Mouse (Mus musculus) hindbrain, embryonic 15.5 days (tissue): ENCODE measurements around the gene Lsm5. TPM values are rescaled to one million over a fixed set of nuclear protein-coding genes. Genes with fewer than 3 reads are reported as not detected.
A peak's percentile ranks its signal among the peaks of the same experiment; 100 is the strongest.

Experiments used
- ATAC-seq: fragments of 200-750 bp; cut with Nextera tagmentation; 2 replicates; pipeline ENCODE4 v1.8.0; 2017; ENCODE audit warnings: low read depth, moderate number of reproducible peaks, moderate TSS enrichment; ENCODE audit not compliant: low FRiP score
- H3K27ac ChIP-seq: fragments of 300-500 bp; sonication (generic); replicated peaks from 2 replicates; pipeline ENCODE4 v1.5.1; 2015; ENCODE audit warnings: mild to moderate bottlenecking, inconsistent platforms
- H3K27me3 ChIP-seq: fragments of 300-500 bp; sonication (generic); 2 replicates; pipeline ENCODE4 v1.6.1; 2015; ENCODE audit warnings: control low read depth, inconsistent platforms
- H3K36me3 ChIP-seq: fragments of 300-500 bp; sonication (generic); 2 replicates; pipeline ENCODE4 v1.6.1; 2015; ENCODE audit warnings: control low read depth, inconsistent platforms
- H3K4me1 ChIP-seq: fragments of 300-500 bp; sonication (generic); replicated peaks from 2 replicates; pipeline ENCODE4 v1.6.1; 2015; ENCODE audit warnings: control low read depth, inconsistent platforms
- H3K4me2 ChIP-seq: fragments of 300-500 bp; sonication (generic); 2 replicates; pipeline ENCODE4 v1.6.1; 2015; ENCODE audit warnings: moderate library complexity, mild to moderate bottlenecking, inconsistent platforms
- H3K4me3 ChIP-seq: fragments of 300-500 bp; sonication (generic); 2 replicates; pipeline ENCODE4 v1.5.1; 2015; ENCODE audit warnings: mild to moderate bottlenecking, inconsistent platforms
- H3K9ac ChIP-seq: fragments of 300-500 bp; sonication (generic); 2 replicates; pipeline ENCODE4 v1.6.1; 2015; ENCODE audit warnings: inconsistent platforms
- H3K9me3 ChIP-seq: fragments of 300-500 bp; sonication (generic); 2 replicates; pipeline ENCODE4 v1.6.1; 2016; ENCODE audit warnings: control low read depth, inconsistent platforms
- WGBS: fragments of 180-500 bp; shearing (Covaris S2); methylation state at CpG from one replicate; pipeline ENCODE4 v1.1.7; 2015; 5-methylcytosine and 5-hydroxymethylcytosine counted together
- polyA plus RNA-seq: library from polyadenylated mRNA; unstranded; fragments of >200 nt; fragmentation: Nextera tagmentation; extraction: Ambion mirVana; gene quantifications from 2 replicates; pipeline ENCODE4 v1.2.1, GENCODE M21; 2015

Lsm5 gene
- polyA plus RNA-seq, result 70.5 and 89.9 TPM in 2 replicates

- Histone ChIP-seq H3K9me3 (no peaks in the 10 kb centered on the region), H3K36me3 (no peaks in the 10 kb centered on the region), H3K27me3 (no peaks in the 10 kb centered on the region), H3K4me3 (peak within 1 kb of the TSS; percentile 77), H3K27ac (peak within 1 kb of the TSS; percentile 63; the same call in 1 of the 2 replicates), H3K4me2 (peak within 1 kb of the TSS; percentile 82), H3K9ac (peak within 1 kb of the TSS; percentile 57), H3K4me1 (peaks cover 9% of the 10 kb centered on the region)
- under 1% methylated on average over 46 of the region's 46 CpGs for WGBS
- ATAC-seq, result peak; percentile 94
Observed at GRCm38 (mm10) chr6:56703931-56704900, at the start of gene Lsm5. Lsm5 (minus strand) TSS chr6:56704710.

- no peak overlapping the region for H3K4me2 ChIP-seq
- 95% methylated on average over 3 of the region's 3 CpGs for WGBS
- H3K36me3 ChIP-seq, result peaks cover 54% of the 10 kb centered on the region
Observed at GRCm38 (mm10) chr6:56753719-56754118, 49.2 kb upstream of the Lsm5 start.

GRCm38 (mm10) chr6:56745950-56746543 lies 41.5 kb upstream of the Lsm5 start:
- Histone ChIP-seq H3K4me3 (no peak overlapping the region), H3K4me2 (no peak overlapping the region), H3K9me3 (no peaks in the 10 kb centered on the region), H3K9ac (no peak overlapping the region), H3K4me1 (no peaks in the 10 kb centered on the region), H3K27me3 (no peaks in the 10 kb centered on the region), H3K36me3 (peaks cover 32% of the 10 kb centered on the region), H3K27ac (no peak overlapping the region)
- WGBS, result 46% methylated on average over 5 of the region's 5 CpGs
- ATAC-seq, result peak; percentile 74; the same call in 1 of the 2 replicates

More at GRCm38 (mm10) chr6:56753719-56754118, 49.2 kb upstream of the Lsm5 start:
- Histone ChIP-seq H3K4me3 (no peak overlapping the region), H3K27me3 (no peaks in the 10 kb centered on the region), H3K4me1 (no peaks in the 10 kb centered on the region), H3K27ac (no peak overlapping the region), H3K9me3 (no peaks in the 10 kb centered on the region), H3K9ac (no peak overlapping the region)
- no peak for ATAC-seq

GRCm38 (mm10) chr6:56732545-56732944 lies 28.0 kb upstream of the Lsm5 start:
- Histone ChIP-seq H3K27me3 (no peaks in the 10 kb centered on the region), H3K27ac (no peak overlapping the region), H3K9me3 (no peaks in the 10 kb centered on the region), H3K4me3 (no peak overlapping the region), H3K4me1 (no peaks in the 10 kb centered on the region), H3K4me2 (no peak overlapping the region), H3K36me3 (peaks cover 70% of the 10 kb centered on the region), H3K9ac (no peak overlapping the region)
- ATAC-seq, result no peak
- 66% methylated on average over 2 of the region's 2 CpGs for WGBS

- WGBS, result 62% methylated on average over 3 of the region's 3 CpGs
- no peaks in the 10 kb centered on the region for H3K27me3 ChIP-seq
- H3K27ac ChIP-seq, result no peak overlapping the region
- H3K4me2 ChIP-seq, result no peak overlapping the region
- no peaks in the 10 kb centered on the region for H3K9me3 ChIP-seq
- H3K9ac ChIP-seq, result no peak overlapping the region
- H3K4me3 ChIP-seq, result no peak overlapping the region
- peaks cover 15% of the 10 kb centered on the region for H3K4me1 ChIP-seq
- H3K36me3 ChIP-seq, result peaks cover 18% of the 10 kb centered on the region
- ATAC-seq, result 0 out of 2 replicates have a peak, but pooled peaks have one; percentile 24
Observed at GRCm38 (mm10) chr6:56720877-56721276, 16.4 kb upstream of the Lsm5 start.

GRCm38 (mm10) chr6:56719071-56719470 lies 14.6 kb upstream of the Lsm5 start:
- Histone ChIP-seq H3K27me3 (no peaks in the 10 kb centered on the region), H3K9ac (no peak overlapping the region), H3K4me2 (no peak overlapping the region), H3K9me3 (no peaks in the 10 kb centered on the region), H3K27ac (no peak overlapping the region), H3K36me3 (peaks cover 9% of the 10 kb centered on the region), H3K4me3 (no peak overlapping the region), H3K4me1 (peaks cover 15% of the 10 kb centered on the region)
- ATAC-seq, result no peak
- 89% methylated on average over 1 of the region's 1 CpGs for WGBS

GRCm38 (mm10) chr6:56715270-56715666 lies 10.8 kb upstream of the Lsm5 start:
- Histone ChIP-seq H3K4me3 (peak overlapping the region; percentile 59), H3K9ac (peak overlapping the region; percentile 72), H3K27ac (peak overlapping the region; percentile 93), H3K9me3 (no peaks in the 10 kb centered on the region), H3K27me3 (no peaks in the 10 kb centered on the region), H3K4me1 (peaks cover 15% of the 10 kb centered on the region), H3K4me2 (peak overlapping the region; percentile 70), H3K36me3 (no peaks in the 10 kb centered on the region)
- WGBS, result 0% methylated on average over 25 of the region's 25 CpGs
- no peak for ATAC-seq

- Histone ChIP-seq H3K9ac (peak within 1 kb of the TSS; percentile 72), H3K4me2 (peak within 1 kb of the TSS; percentile 70), H3K4me3 (peak within 1 kb of the TSS; percentile 59), H3K36me3 (no peaks in the 10 kb centered on the region), H3K27ac (peak within 1 kb of the TSS; percentile 93), H3K4me1 (peaks cover 15% of the 10 kb centered on the region), H3K27me3 (no peaks in the 10 kb centered on the region), H3K9me3 (no peaks in the 10 kb centered on the region)
- WGBS, result under 1% methylated on average over 62 of the region's 64 CpGs
- peak; percentile 97 for ATAC-seq
Observed at GRCm38 (mm10) chr6:56714574-56715269, 10.2 kb upstream of the Lsm5 start, which contains the start of gene Avl9. Avl9 (plus strand) TSS chr6:56714899.

- Histone ChIP-seq H3K4me1 (peaks cover 15% of the 10 kb centered on the region), H3K27me3 (no peaks in the 10 kb centered on the region), H3K4me2 (peak overlapping the region; percentile 70), H3K27ac (peak overlapping the region; percentile 93), H3K36me3 (no peaks in the 10 kb centered on the region), H3K9me3 (no peaks in the 10 kb centered on the region), H3K9ac (0 out of 2 replicates have a peak overlapping the region, but pooled peaks have one; percentile 27), H3K4me3 (peak overlapping the region; percentile 59)
- WGBS, result 48% methylated on average over 7 of the region's 7 CpGs
- ATAC-seq, result no peak
Observed at GRCm38 (mm10) chr6:56714186-56714573, 9.7 kb upstream of the Lsm5 start.

- H3K4me1 ChIP-seq, result no peaks in the 10 kb centered on the region
- 78% methylated on average over 4 of the region's 4 CpGs for WGBS
Observed at GRCm38 (mm10) chr6:56692445-56692844, 12.1 kb downstream of the Lsm5 start.

GRCm38 (mm10) chr6:56691205-56691604 lies 13.3 kb downstream of the Lsm5 start:
- 0 out of 2 replicates have a peak, but pooled peaks have one; percentile 19 for ATAC-seq
- Histone ChIP-seq H3K4me3 (no peak overlapping the region), H3K27me3 (no peaks in the 10 kb centered on the region), H3K9ac (no peak overlapping the region), H3K9me3 (no peaks in the 10 kb centered on the region), H3K4me2 (no peak overlapping the region), H3K36me3 (no peaks in the 10 kb centered on the region), H3K4me1 (no peaks in the 10 kb centered on the region), H3K27ac (no peak overlapping the region)
- 4% methylated on average over 2 of the region's 2 CpGs for WGBS

More at GRCm38 (mm10) chr6:56692445-56692844, 12.1 kb downstream of the Lsm5 start:
- no peaks in the 10 kb centered on the region for H3K36me3 ChIP-seq
- H3K4me2 ChIP-seq, result no peak overlapping the region
- no peaks in the 10 kb centered on the region for H3K9me3 ChIP-seq
- H3K9ac ChIP-seq, result no peak overlapping the region
- no peak for ATAC-seq
- H3K27me3 ChIP-seq, result no peaks in the 10 kb centered on the region
- no peak overlapping the region for H3K4me3 ChIP-seq
- H3K27ac ChIP-seq, result no peak overlapping the region
